Comparison of ENCODE assay signal across 8 mouse cellular contexts in the genomic region with DNA sequence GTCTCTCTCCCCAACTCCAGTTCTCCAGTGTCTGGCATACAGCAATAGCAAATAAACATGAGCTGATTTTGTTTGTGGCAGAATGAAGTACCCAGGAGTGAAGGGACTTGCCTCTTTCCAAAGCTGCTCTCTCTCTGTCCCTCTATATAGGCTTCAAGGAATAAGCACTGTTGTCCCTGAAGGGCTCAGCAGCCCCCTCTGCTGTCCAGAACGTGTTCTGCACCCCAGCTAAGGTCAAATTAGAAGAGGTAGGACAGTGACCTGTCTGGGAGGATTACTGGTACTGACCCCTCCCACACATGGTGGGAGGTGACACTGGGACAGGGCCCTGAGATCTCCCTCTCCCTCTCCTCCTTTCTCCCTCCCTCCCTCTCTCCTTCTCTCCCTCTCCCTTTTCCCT.
DNase-seq lines count a peak whose midpoint lies in the region; ATAC-seq and TF ChIP-seq lines count a peak whose summit lies in the region.

No protein-coding gene starts in this region.

- no peak overlapping the region for H3K4me3 ChIP-seq in forebrain, postnatal 0 days (ENCODE audit: low read depth, low read length)
- no peak overlapping the region for H3K4me3 ChIP-seq in forebrain, embryonic 13.5 days
- no peak overlapping the region for H3K4me3 ChIP-seq in stomach, embryonic 15.5 days (replicated peaks)

- H3K4me1 ChIP-seq in forebrain, postnatal 0 days (ENCODE audit: insufficient read depth) = 0 out of 2 replicates have a peak, but pooled peaks cover 4% of the 10 kb centered on the region
- H3K4me1 ChIP-seq in forebrain, embryonic 13.5 days = peaks cover 12% of the 10 kb centered on the region
- peaks cover 23% of the 10 kb centered on the region for H3K4me1 ChIP-seq in stomach, embryonic 15.5 days

- 0% methylated on average over 1 of the region's 1 CpGs for WGBS in forebrain, postnatal 0 days
- 0% methylated on average over 1 of the region's 1 CpGs for WGBS in forebrain, embryonic 13.5 days
- 0% methylated on average over 1 of the region's 1 CpGs for WGBS in stomach, embryonic 15.5 days

- no peak for ATAC-seq in forebrain, postnatal 0 days
- ATAC-seq in forebrain, embryonic 13.5 days = no peak
- no peak for ATAC-seq in stomach, embryonic 15.5 days (ENCODE audit: insufficient read depth, low FRiP score, low read depth)

- H3K4me2 ChIP-seq in forebrain, postnatal 0 days (ENCODE audit: low read depth) = no peak overlapping the region
- no peak overlapping the region for H3K4me2 ChIP-seq in forebrain, embryonic 13.5 days
- peak overlapping the region; percentile 36 for H3K4me2 ChIP-seq in stomach, embryonic 15.5 days

- H3K36me3 ChIP-seq in forebrain, postnatal 0 days (ENCODE audit: insufficient read depth) = no peaks in the 10 kb centered on the region
- H3K36me3 ChIP-seq in forebrain, embryonic 13.5 days (ENCODE audit: poor library complexity, severe bottlenecking) = no peaks in the 10 kb centered on the region
- H3K36me3 ChIP-seq in stomach, embryonic 15.5 days = no peaks in the 10 kb centered on the region

- no peak overlapping the region for H3K9ac ChIP-seq in forebrain, postnatal 0 days
- H3K9ac ChIP-seq in forebrain, embryonic 13.5 days = no peak overlapping the region
- H3K9ac ChIP-seq in stomach, embryonic 15.5 days = no peak overlapping the region

- no peaks in the 10 kb centered on the region for H3K9me3 ChIP-seq in forebrain, postnatal 0 days (ENCODE audit: low read length)
- H3K9me3 ChIP-seq in forebrain, embryonic 13.5 days (replicated peaks) = no peaks in the 10 kb centered on the region
- H3K9me3 ChIP-seq in stomach, embryonic 15.5 days = no peaks in the 10 kb centered on the region

- H3K27me3 ChIP-seq in forebrain, postnatal 0 days (ENCODE audit: insufficient read depth, low read length) = no peaks in the 10 kb centered on the region
- H3K27me3 ChIP-seq in forebrain, embryonic 13.5 days = peaks cover 38% of the 10 kb centered on the region
- H3K27me3 ChIP-seq in stomach, embryonic 15.5 days (replicated peaks) = no peaks in the 10 kb centered on the region

- TF ChIP-seq CTCF in forebrain, postnatal 0 days (IDR thresholded peaks at IDR 0.05; ENCODE audit: low read depth) = peak; percentile 57

- peak; percentile 24 for DNase-seq in forebrain, postnatal 0 days
- peak; percentile 29 for DNase-seq in Muller cell, postnatal 12 days (ENCODE audit: inconsistent ontology term)
- peak; percentile 60 to 70 for DNase-seq in cerebellum, postnatal 25 days
- peak; percentile 52 to 68 for DNase-seq in gastrocnemius, postnatal 4 days (ENCODE audit: low spot score in 2 of 2)
- DNase-seq in layer of hippocampus, adult 8-10 months (ENCODE audit: low spot score in 2 of 2) = peak; percentile 11 to 54
- DNase-seq in lung, postnatal 14 days = peak; percentile 81

- H3K27ac ChIP-seq in forebrain, postnatal 0 days (ENCODE audit: low read depth, low read length) = no peak overlapping the region
- no peak overlapping the region for H3K27ac ChIP-seq in forebrain, embryonic 13.5 days
- no peak overlapping the region for H3K27ac ChIP-seq in stomach, embryonic 15.5 days

Comparison
In these comparisons a context has a peak if more than half of its experiments do, and no peak if none do; other contexts are left out.
1. DNase-seq: peak in every context shown above with its lines; median percentile 81 in lung, postnatal 14 days; 65 in cerebellum, postnatal 25 days; 60 in gastrocnemius, postnatal 4 days; 32 in layer of hippocampus, adult 8-10 months; 29 in Muller cell, postnatal 12 days; 24 in forebrain, postnatal 0 days.